Mouse (Mus musculus): ENCODE results near the gene Dmac2. TPM values are rescaled to one million over a fixed set of nuclear protein-coding genes. Genes with fewer than 3 reads are reported as not detected.

Dmac2 gene
- total RNA-seq (2023): 10 to 100 TPM; 15.4 to 16.4 TPM

GRCm38 (mm10) chr7:25618865-25619721 lies at the start of gene Dmac2:
TSS of gene Dmac2 (plus strand) at chr7:25619414.

GRCm38 (mm10) chr7:25615706-25616011 lies 3.6 kb upstream of the Dmac2 start, which contains the start of gene Erich4:
TSS of gene Erich4 (minus strand) at chr7:25615892.

DNA sequence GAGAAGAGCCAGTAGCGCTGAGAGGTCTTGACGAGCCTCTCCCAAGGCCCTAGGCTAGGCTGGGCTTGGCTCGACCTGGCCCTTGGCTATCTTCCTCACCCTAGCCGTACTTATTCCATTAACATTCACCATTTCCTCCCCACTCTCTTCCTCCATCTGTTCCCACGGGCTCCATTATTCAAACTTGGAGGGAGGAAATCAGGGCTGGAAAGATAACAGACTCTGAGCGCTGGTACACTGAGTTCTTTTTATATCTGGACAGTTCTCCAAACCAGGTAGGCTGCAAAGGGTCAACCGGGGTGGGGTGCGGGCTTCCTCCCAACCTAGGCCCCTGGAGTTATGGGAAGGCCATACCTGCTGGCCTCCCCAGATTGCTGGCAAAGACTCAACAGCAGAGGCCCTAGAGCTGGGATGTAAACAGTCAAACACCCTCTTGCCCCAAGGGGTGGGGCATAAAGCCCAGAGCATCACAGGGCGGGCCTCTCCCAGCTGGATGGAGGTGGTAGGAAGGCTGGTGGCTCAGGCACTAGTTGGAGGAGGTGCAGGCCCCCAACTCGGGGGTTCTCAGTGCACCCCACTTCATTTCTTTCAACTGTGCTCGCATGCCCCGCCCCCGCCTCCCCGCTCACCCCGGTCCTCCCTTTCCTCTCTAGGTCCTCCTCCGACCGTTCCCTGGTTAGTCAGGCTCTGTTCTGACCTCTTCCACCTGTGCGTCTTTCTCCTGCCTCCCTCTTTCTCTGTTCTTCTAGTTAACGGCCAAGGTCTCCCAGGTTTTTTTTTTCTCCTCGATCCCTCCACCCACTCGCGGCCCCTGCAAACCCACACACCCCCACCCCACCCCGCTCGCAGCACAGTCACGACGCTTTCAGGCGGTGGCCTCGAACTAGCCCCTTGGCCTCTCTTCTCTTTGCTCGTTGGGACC lies 7.6 kb downstream of the Dmac2 start, which contains the start of gene B3gnt8:
TSS of gene B3gnt8 (plus strand) at position 146 of the 922 bp plus-strand sequence.

DNA sequence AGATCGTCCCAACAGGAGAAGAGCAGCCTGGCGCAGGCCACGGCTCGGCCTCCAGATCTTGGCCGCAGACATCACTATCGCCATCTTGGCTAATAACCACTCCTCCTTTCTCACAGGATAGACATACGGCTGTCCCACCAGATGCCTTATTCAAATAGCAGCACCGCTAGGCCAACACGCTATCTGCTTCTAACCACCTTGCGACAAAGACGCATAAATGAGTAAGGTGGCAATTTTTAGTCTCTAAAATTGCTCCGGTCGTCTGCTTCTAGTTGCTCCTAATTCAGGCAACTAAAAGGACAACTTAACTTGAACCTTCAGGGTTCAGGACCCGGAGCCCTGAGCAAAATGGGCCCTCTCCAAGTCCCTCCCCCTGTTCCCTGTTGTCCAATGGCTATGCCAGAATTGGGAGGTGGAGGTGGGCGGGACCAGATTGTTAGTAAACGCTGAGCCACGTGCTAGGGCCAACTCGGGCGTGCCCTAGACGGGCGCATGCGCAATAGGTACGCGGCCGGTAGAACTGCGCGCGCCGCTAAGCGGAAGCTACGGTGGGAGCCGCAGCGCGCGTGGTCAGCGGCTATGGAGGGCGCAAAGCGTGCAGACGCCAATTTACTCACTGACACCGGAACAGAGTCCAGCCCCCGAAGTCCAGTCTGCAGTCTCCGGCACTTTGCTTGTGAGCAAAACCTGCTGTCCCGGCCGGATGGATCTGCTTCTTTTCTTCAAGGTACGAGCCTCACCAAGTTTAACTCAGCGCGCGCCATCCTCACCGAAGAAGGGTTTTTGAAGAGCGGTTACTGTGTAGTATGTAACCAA lies 39.7 kb downstream of the Dmac2 start, which contains the start of the genes Bckdha and Exosc5:
TSS of gene Bckdha (minus strand) at position 325 of the 816 bp plus-strand sequence.
TSS of gene Exosc5 (plus strand) at position 508 of the 816 bp plus-strand sequence.

DNA sequence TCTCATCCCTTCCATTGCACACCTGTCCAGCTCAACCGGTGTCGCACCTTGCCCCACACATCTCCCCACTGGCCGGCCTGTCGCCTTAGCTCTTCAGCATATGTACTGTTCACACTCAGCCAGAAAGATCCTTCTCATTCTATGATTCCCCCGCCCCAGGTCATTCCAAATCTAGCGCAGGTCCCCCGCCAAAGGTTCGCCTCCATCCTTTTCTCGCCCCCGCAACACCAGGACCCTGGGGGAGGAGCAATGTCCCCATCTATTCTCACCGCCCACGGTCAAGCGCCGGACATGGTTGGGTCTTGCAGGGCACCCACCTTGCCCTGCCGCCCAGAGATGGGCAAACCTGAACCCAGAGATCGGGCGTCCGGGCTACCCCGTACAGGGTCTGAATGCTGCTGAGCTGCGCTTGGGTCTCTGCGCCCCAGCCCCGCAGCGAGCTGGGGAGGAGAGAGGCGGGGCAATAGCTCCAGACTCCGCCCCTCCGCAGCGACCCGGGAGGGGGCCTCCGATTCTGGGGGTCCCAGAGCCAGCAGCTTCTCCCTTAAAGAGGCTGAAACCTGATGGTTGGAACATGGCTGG lies 55.6 kb downstream of the Dmac2 start, which contains the start of gene Tmem91:
TSS of gene Tmem91 (minus strand) at position 448 of the 582 bp plus-strand sequence.

Other genes with a start within 250 kb of the Dmac2 start
- not detected for gene Cnfn, start 249.7 kb upstream of the Dmac2 start, total RNA-seq (2023)
- gene Lipe, start 220.7 kb upstream of the Dmac2 start, total RNA-seq (2023): 10 to 100 TPM; 30.2 to 37.9 TPM
- gene Cxcl17, start 206.5 kb upstream of the Dmac2 start, total RNA-seq (2023): not detected
- 100 to 1,000 TPM; 260 to 292 TPM for gene Ceacam1, start 141.8 kb upstream of the Dmac2 start, total RNA-seq (2023)
- gene Ceacam2, start 79.6 kb upstream of the Dmac2 start, total RNA-seq (2023): 10 to 100 TPM; 33.7 to 37.6 TPM
- gene Erich4, start 3.5 kb upstream of the Dmac2 start, total RNA-seq (2023): not detected
- gene B3gnt8, start 7.2 kb downstream of the Dmac2 start, total RNA-seq (2023): 10 to 100 TPM; 18.8 to 19.7 TPM
- 10 to 100 TPM; 34.9 to 39.7 TPM for gene Bckdha, start 39.6 kb downstream of the Dmac2 start, total RNA-seq (2023)
- 10 to 100 TPM; 29.7 to 32.1 TPM for gene Exosc5, start 39.8 kb downstream of the Dmac2 start, total RNA-seq (2023)
- under 1 TPM in 1 of 2 experiments, not detected in 1; 0.71 TPM for gene Tmem91, start 55.8 kb downstream of the Dmac2 start, total RNA-seq (2023)
- 10 to 100 TPM; 24.9 to 25.6 TPM for gene B9d2, start 61.4 kb downstream of the Dmac2 start, total RNA-seq (2023)
- 100 to 1,000 TPM; 177 to 185 TPM for gene Tgfb1, start 67.6 kb downstream of the Dmac2 start, total RNA-seq (2023)
- 10 to 100 TPM; 53.4 to 61.4 TPM for gene Ccdc97, start 99.7 kb downstream of the Dmac2 start, total RNA-seq (2023)
- gene Hnrnpul1, start 135.3 kb downstream of the Dmac2 start, total RNA-seq (2023): 100 to 1,000 TPM; 215 to 216 TPM
- gene Axl, start 169.3 kb downstream of the Dmac2 start, total RNA-seq (2023): 1 to 10 TPM; 3.4 to 6.4 TPM
- not detected for gene Cyp2s1, start 197.5 kb downstream of the Dmac2 start, total RNA-seq (2023)